Mouse (Mus musculus): ENCODE results near the gene Fkbp4.
"Not testable (repeated sequence)": the region's sequence is repeated elsewhere in the genome, so short reads cannot be mapped to it uniquely, and the experiment has no call there.

The Fkbp4 gene

DNA sequence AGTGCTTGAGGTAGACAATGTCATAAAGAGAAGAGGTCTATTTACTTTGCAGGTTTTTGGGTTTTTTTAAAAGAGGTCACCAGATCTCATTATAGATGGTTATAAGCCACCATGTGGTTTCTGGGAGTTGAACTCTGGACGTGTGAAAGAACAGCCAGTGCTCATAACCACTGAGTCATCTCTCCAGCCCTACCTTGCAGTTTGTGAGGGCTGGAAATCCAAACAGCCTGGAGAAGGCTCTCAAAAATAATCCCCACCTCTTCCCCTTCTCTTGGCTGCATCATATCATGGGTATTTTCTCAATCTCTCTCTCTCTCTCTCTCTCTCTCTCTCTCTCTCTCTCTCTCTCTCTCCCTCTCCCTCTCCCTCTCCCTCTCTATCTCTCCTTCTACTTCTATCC is 47.8 kb downstream of the Fkbp4 start:
- DNase-seq (ENCODE audit: low spot score) = no peak

DNA sequence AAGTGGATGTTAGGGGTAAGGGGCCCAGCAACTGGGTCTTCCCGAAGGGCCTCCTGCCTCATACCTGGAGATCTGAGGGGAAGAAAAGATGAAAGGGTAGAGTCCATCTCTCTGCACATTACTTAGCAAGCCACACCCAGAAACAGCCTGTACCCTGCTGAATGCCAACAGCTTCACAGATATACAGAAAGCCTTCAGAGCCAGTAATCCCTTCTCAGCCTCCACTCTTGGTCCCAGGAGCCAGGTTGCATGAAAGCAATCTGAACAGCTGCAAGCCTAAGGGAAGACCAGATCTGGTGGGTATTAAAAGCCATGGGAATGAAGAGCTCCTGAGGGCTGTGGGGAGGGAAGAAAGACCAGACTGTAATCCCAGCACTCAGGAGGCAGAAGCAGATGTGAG is 49.3 kb downstream of the Fkbp4 start:
- no peak for DNase-seq (ENCODE audit: low spot score)

GRCm38 (mm10) chr6:128385026-128385425 is 53.5 kb downstream of the Fkbp4 start:
- no peak for DNase-seq (ENCODE audit: low spot score)

DNA sequence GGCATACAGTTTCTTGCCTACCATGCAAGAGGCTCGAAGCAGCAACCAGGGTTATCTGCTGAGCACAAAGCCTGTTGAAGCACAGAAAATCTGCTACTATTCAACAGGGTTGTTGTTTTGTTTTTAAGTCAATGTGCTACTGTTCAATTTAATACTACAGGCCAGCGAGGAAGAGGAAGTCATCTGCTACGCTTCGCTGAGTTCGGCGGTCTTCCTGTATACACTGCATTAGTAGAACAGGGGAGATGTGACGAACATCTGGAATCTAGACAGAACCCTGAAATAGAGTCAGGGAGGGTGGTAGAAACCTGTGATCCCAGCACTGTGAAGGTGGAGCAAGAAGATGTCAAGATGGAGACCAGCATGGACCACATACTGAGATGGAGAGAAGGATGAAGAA is 54.7 kb downstream of the Fkbp4 start:
- no peak for DNase-seq (ENCODE audit: low spot score)

DNA sequence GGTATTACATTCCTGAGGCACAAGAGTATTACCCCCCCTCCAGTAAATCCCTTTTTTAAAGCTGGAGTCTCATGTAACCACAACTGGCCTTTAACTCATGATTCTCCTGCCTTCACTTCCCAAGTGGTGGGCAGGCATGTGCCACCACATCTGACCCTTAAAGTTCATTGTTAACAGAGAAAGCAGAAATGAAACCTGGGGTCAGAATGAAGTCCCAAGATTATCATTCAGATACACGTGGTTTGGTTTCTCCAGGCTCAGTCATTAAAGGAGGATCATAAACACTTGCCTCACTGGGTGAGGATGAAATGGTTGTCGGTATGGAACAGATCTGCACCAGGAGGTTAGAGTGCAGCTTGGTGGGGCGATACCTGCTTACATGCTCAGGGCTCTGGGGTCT is 57.2 kb downstream of the Fkbp4 start:
- DNase-seq (ENCODE audit: low spot score) = no peak

- DNase-seq (ENCODE audit: low spot score) = not testable (repeated sequence)
Measured at GRCm38 (mm10) chr6:128380594-128381167, 57.8 kb downstream of the Fkbp4 start.
